Mouse (Mus musculus): Measurements from ENCODE around the gene Carns1. TPM values are rescaled to one million over a fixed set of nuclear protein-coding genes. Genes with fewer than 3 reads are reported as not detected.

Carns1 gene
- total and polyA plus RNA-seq, 3 experiments = 0.63 to 0.81 TPM; not detected in 1

DNA sequence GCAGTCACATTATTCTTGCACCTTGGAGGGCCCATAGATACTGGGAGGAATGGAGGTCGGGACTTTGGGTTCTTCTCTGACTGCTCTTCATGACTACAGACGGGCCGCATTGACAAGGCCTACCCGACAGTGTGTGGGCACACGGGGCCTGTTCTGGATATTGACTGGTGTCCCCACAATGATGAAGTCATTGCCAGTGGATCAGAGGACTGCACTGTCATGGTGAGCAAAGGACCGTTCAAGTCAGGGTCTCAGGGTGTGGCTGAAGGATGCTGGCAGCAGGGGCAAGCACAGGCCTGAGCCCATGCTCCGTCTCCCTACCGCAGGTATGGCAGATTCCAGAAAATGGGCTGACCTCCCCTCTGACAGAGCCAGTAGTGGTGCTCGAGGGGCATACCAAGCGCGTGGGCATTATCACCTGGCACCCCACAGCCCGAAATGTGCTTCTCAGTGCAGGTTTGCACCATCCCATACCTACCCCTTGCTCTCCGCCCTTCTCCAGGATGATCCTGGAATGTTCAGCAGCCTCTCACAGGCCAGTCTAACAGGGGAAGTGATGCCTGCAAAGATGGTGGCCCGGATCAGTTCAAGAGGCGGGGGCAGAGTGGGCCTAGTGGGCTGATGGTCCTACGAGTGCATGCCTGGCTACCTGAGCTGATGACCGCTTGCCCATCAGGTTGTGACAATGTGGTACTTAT is 25.4 kb downstream of the Carns1 start:
- TF ChIP-seq MEF2A (IDR thresholded peaks at IDR 0.05; ENCODE audit: extremely low read depth, insufficient replicate concordance, low read depth, low read length, poor library complexity, severe bottlenecking) (no peak), MXI1 (IDR thresholded peaks at IDR 0.05; ENCODE audit: low read depth, low read length) (no peak), MYC (IDR thresholded peaks at IDR 0.05; ENCODE audit: low read depth, low read length) (no peak), POLR2AphosphoS2 (IDR thresholded peaks at IDR 0.05; ENCODE audit: low read length) (no peak), TAL1 (IDR thresholded peaks at IDR 0.05; ENCODE audit: low read length) (no peak), RAD21 (IDR thresholded peaks at IDR 0.05; ENCODE audit: low read depth, low read length) (no peak), GABPA (IDR thresholded peaks at IDR 0.05; ENCODE audit: low read depth, low read length) (no peak), NELFE (IDR thresholded peaks at IDR 0.05; ENCODE audit: low read depth, low read length) (no peak), ETS1 (IDR thresholded peaks at IDR 0.05; ENCODE audit: low read depth, low read length) (no peak), CHD1 (IDR thresholded peaks at IDR 0.05; ENCODE audit: low read depth, low read length) (no peak), UBTF (IDR thresholded peaks at IDR 0.05; ENCODE audit: borderline replicate concordance, insufficient read depth, low read depth, low read length) (no peak), USF2 (IDR thresholded peaks at IDR 0.05; ENCODE audit: borderline replicate concordance in 1 of 2, insufficient read depth in 1 of 2, low read depth in 1 of 2, low read length in 2 of 2) (no peak), SIN3A (IDR thresholded peaks at IDR 0.05; ENCODE audit: low read length) (no peak), BHLHE40 (IDR thresholded peaks at IDR 0.05; ENCODE audit: borderline replicate concordance, low read depth, low read length) (no peak)
- H3K27ac ChIP-seq (ENCODE audit: control insufficient read depth, low read depth, low read length) = no peak overlapping the region
- no peak overlapping the region for H3K4me3 ChIP-seq (ENCODE audit: control insufficient read depth in 1 of 2, insufficient read depth in 1 of 2, low read depth in 2 of 2, low read length in 2 of 2)

DNA sequence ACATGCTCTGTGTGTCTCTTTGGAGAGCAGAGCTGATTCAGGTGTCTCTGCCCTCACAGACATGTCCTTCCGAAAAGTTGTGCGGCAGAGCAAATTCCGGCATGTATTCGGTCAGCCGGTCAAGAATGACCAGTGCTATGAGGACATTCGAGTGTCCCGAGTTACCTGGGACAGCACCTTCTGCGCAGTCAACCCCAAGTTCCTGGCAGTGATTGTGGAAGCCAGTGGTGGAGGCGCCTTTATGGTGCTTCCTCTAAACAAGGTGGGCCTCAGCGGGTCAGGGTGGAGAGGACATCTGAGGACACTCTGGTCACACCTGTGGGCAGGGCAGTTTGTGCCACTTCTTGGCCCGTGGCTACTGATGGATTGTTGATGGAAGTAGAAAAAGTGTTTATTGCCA is 26.0 kb downstream of the Carns1 start:
- Histone ChIP-seq H3K79me2 (ENCODE audit: control insufficient read depth, insufficient read depth, low read length, poor library complexity) (peaks cover 9% of the 10 kb centered on the region), H3K4me1 (ENCODE audit: control insufficient read depth in 1 of 2, insufficient read depth in 2 of 2, low read length in 2 of 2) (peaks cover 8 to 17% of the 10 kb centered on the region in 2 experiments; a peak in 3 of 4 replicates), H3K9me3 (replicated peaks; ENCODE audit: insufficient read depth, low read length) (no peaks in the 10 kb centered on the region), H3K27ac (ENCODE audit: control insufficient read depth, low read depth, low read length) (no peak overlapping the region), H3K27me3 (ENCODE audit: control insufficient read depth in 1 of 2, insufficient read depth in 2 of 2, low read length in 2 of 2) (no peaks in the 10 kb centered on the region), H3K9ac (ENCODE audit: control insufficient read depth, low read depth, low read length, poor library complexity, severe bottlenecking) (peak overlapping the region; percentile 78), H3K36me3 (ENCODE audit: control insufficient read depth in 1 of 2, insufficient read depth in 2 of 2, low read length in 2 of 2) (peaks cover 1 to 4% of the 10 kb centered on the region in 2 experiments; a peak in 2 of 4 replicates), H3K4me3 (ENCODE audit: control insufficient read depth in 1 of 2, insufficient read depth in 1 of 2, low read depth in 2 of 2, low read length in 2 of 2) (peak overlapping the region; percentile 73 to 99)
- TF ChIP-seq CHD1 (IDR thresholded peaks at IDR 0.05; ENCODE audit: low read depth, low read length) (no peak), MEF2A (IDR thresholded peaks at IDR 0.05; ENCODE audit: extremely low read depth, insufficient replicate concordance, low read depth, low read length, poor library complexity, severe bottlenecking) (no peak), ZMIZ1 (IDR thresholded peaks at IDR 0.05; ENCODE audit: low read depth, low read length) (no peak), MAX (IDR thresholded peaks at IDR 0.05; ENCODE audit: low read length) (no peak), BHLHE40 (IDR thresholded peaks at IDR 0.05; ENCODE audit: borderline replicate concordance, low read depth, low read length) (no peak)
- DNase-seq (ENCODE audit: low read depth, low spot score) = no peak

More for the DNA sequence above, 25.4 kb downstream of the Carns1 start:
- no peak for DNase-seq (ENCODE audit: low read depth, low spot score)
- Histone ChIP-seq H3K27me3 (ENCODE audit: control insufficient read depth in 1 of 2, insufficient read depth in 2 of 2, low read length in 2 of 2) (no peaks in the 10 kb centered on the region), H3K36me3 (ENCODE audit: control insufficient read depth in 1 of 2, insufficient read depth in 2 of 2, low read length in 2 of 2) (peaks cover 1 to 5% of the 10 kb centered on the region in 2 experiments; a peak in 2 of 4 replicates), H3K9ac (ENCODE audit: control insufficient read depth, low read depth, low read length, poor library complexity, severe bottlenecking) (no peak overlapping the region), H3K9me3 (replicated peaks; ENCODE audit: insufficient read depth, low read length) (no peaks in the 10 kb centered on the region), H3K4me1 (ENCODE audit: control insufficient read depth in 1 of 2, insufficient read depth in 2 of 2, low read length in 2 of 2) (peaks cover 9 to 18% of the 10 kb centered on the region in 2 experiments; a peak in 3 of 4 replicates), H3K79me2 (ENCODE audit: control insufficient read depth, insufficient read depth, low read length, poor library complexity) (peaks cover 11% of the 10 kb centered on the region)

All from MEL (cell line).